Mouse (Mus musculus): ENCODE results near the gene Gm9821. TPM values are rescaled to one million over a fixed set of nuclear protein-coding genes. Genes with fewer than 3 reads are reported as not detected.

The Gm9821 gene
- total RNA-seq, 2 experiments from 2014 or later, result not detected

DNA sequence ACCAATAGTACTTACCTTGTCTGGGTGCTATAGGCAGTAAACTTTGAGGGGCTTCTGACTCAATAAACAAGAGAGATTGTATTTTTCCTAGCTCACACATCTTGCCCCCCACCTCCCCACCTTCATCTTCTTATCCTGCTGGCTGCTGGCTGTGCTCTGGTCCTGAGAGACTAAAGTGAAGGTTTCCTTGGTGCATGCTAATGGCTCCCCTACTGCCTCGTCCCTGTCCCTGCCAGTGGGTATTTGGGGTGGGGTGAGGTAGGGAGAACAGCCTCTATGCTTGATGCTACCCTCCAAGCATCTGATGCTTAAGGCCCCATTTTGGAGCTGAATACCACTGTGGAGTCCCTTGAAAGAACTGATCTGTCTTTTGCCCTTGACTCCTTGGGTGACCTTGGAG lies 20.8 kb upstream of the Gm9821 start:
- DNase-seq, result no peak
- intact Hi-C loops (cut with DNase I), result loop anchor here (1.0 to 5.0 kb wide), 2 partner anchors 133 to 145 kb away; no protein-coding TSS in a partner anchor

DNA sequence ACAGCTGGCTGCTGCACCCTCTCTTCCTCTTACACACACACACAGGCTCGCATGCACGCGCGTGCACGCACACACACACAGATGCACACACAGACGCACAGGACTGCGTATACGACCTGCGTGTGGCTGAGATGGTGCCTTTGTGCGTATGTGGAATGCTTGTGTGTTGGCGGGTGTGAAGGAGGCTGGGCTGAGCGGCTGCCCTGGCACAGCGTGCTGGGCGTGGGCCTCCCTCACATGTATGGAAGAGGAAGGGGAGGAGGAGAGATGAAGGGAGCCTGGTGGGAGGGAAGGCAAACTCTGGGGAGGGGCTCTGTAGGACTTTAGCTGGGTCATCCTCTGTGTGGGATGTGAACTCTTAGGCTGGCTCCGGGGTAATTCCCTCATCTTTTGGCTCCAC lies 20.1 kb upstream of the Gm9821 start:
- intact Hi-C loops (cut with DNase I), result loop anchor here (5.0 kb wide), 1 partner anchor 132 kb away; no protein-coding TSS in a partner anchor
- DNase-seq, result no peak

DNA sequence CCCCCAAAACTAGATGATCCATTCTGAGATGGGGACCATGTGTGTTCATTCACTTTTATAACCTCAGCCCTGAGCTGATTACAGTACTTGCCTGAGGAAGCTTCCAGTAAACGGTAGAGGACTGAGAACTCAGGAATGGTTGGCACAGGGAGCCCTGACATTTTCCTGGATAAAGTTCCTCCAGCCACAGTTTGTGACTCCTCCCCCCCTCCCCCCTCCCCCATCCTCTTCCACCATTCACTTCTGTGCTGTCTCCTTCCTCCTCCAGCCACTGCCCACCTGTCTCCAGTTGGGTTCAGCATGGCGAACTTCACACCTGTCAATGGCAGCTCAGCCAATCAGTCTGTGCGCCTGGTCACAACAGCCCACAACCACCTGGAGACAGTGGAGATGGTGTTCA lies 18.6 kb upstream of the Gm9821 start, which contains the start of gene Chrm4:
Gene Chrm4, plus strand, starts transcription at position 301 of the 400 bp plus-strand sequence.
- DNase-seq, result no peak
- intact Hi-C loops (cut with DNase I), result loop anchor here (5.0 kb wide), 1 partner anchor 130 kb away; no protein-coding TSS in a partner anchor

DNA sequence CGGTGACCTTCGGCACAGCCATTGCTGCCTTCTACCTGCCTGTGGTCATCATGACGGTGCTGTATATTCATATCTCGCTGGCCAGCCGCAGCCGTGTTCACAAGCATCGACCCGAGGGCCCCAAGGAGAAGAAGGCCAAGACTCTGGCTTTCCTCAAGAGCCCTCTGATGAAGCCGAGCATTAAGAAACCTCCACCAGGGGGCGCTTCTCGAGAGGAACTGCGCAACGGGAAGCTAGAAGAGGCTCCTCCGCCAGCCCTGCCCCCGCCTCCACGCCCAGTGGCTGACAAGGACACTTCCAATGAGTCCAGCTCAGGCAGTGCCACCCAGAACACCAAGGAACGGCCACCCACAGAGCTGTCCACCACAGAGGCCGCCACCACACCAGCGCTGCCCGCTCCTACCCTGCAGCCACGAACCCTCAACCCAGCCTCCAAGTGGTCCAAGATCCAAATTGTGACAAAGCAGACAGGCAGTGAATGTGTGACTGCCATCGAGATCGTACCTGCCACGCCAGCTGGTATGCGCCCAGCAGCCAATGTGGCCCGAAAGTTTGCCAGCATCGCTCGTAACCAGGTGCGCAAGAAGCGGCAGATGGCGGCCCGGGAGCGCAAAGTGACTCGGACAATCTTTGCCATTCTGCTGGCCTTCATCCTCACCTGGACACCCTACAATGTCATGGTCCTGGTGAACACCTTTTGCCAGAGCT lies 17.5 kb upstream of the Gm9821 start:
- intact Hi-C loops (cut with DNase I), result loop anchor here (5.0 kb wide), 1 partner anchor 129 kb away; no protein-coding TSS in a partner anchor
- DNase-seq, result peak; percentile 72 to 87

DNA sequence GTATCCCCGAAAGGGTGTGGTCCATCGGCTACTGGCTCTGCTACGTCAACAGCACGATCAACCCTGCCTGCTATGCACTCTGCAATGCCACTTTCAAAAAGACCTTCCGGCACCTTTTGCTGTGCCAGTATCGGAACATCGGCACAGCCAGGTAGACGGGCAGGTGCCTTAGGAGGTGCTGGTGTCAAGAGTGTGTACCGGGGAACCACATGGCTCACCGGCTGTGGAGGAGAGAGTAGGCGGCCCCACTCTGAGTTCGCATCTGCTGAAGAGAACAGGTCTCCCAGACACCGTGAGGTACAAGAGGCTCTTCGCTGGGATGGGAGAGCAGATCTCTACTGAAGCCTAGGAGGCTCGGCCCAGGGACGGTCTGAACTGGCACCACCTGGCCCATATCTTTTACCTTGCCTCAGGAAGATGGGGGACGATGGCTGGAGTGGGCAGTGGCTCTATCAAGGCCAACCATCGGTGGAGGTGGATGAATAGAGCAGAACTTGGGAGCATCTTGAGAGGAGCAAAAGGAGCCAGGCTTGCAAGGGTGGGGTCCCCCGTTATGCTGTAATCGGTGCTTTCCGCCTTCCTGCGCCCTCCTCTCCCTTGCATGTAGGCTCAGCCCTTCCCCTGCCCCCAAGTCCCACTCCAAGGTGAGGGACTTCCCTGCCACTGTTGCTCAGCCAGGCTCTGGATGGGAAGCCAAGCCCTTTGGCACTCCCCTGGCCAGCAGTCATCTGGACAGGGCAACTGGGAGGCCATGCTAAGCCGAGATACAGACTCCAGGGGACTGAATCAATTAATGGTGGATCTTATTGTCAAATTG lies 16.8 kb upstream of the Gm9821 start:
- no peak for DNase-seq
- intact Hi-C loops (cut with DNase I), result loop anchor here (5.0 kb wide), 1 partner anchor 129 kb away; no protein-coding TSS in a partner anchor

DNA sequence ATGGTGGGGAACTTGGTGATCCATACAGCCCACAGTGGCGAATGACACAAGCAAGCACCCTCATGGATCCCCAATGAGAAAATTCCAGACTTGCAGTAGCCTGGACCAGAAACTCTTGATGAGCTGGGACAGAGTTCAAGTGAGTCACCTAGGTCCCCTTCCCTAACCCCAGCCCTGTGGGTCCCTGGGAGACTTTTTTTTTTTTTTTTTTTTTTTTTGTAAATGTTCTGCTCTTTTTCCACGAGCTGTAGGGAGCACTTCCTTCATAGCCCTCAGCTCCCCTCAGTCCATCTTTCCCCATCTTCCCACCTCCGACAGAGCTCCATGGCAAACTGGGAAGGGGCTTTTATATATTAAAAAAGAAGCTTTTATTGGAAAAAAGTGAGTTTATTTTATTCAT lies 16.0 kb upstream of the Gm9821 start:
- DNase-seq, result no peak
- intact Hi-C loops (cut with DNase I), result loop anchor here (5.0 kb wide), 1 partner anchor 128 kb away; no protein-coding TSS in a partner anchor

DNA sequence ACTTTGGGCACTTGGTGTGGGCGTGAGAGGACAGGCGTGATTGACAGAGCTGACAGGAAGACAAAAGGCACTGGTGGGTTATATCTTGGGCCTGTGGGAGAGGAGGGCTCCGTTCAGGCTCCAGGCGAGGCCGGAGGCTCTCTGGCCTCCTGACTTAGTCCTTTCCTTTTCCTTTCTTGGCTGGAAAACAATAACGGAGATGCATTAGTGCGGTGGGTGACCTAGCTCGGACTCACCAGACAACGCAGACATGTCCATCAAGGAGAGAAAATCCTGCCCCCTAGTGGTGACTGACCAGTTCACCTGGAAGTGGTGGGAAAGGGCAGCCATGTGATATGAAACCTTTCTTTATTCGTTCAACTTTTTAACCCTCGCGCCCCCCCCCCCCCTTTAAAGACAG lies 15.6 kb upstream of the Gm9821 start:
- intact Hi-C loops (cut with DNase I), result loop anchor here (5.0 kb wide), 1 partner anchor 127 kb away; no protein-coding TSS in a partner anchor
- peak; percentile 68 to 85 for DNase-seq

DNA sequence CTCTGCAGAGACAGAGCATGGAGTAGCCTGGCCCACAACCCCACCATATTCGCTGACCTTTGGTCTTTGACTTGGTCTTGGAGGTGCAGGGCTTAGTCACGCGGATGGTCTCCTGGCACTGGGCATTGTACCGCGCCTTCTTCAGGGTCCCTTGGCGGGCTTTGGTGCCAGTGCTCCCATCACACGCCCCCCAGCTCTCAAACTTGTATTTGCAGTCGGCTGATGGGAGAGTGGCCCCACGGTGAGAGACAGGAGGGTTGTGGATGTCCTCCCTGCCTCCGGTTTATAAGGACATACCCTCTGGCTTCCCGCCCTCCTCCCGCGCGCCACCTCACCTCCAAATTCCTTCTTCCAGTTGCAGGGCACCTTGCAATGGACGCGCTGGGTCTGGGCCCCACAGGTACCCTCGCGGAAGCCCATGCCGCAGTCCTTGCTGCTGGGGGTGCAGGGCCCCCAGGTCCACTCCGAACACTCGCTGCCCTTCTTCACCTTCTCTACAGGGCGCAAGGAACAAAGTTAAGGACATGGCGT lies 14.7 kb upstream of the Gm9821 start:
- no peak for DNase-seq
- intact Hi-C loops (cut with DNase I), result no loop called here

DNA sequence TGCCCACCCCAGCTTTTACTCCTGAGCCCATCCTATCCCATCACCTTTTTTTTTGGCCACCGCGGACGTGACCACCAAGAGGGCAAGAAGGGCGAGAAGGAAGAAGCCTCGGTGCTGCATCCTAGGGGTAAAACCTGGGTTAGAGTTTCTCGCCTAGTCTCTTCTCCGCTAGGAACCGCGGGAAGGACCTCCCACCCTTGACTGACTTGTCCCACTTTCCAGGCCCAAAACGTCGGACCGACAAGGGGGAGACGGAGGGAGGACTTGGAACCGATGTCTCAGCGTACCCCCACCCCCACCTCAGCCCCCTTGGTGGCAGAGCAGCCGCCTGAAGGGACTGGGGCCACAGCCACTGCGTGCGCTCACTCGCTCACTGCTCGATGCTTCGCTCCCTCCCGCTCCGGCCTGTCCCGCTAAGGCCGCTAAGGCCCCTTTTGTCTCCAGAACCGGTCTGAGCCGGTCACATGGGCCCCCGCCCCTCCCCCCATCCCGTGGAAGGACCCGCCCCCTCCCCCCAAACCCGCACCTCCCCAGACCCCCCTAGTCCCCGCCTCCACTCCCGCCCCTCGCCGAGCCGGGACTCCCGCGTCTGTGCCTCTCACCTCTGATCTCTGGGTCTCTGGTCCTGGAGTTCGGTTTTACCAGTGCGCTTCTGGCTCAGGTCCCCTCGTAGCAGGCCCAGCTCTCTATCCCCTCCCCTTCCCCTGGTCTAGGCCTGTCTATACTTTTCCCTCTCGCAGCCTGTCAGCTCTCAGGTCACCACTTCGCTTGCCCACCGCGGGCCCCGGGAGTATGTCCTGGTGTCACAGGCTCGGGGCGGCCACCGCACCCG lies 14.0 kb upstream of the Gm9821 start:
- intact Hi-C loops (cut with DNase I), result no loop called here

DNA sequence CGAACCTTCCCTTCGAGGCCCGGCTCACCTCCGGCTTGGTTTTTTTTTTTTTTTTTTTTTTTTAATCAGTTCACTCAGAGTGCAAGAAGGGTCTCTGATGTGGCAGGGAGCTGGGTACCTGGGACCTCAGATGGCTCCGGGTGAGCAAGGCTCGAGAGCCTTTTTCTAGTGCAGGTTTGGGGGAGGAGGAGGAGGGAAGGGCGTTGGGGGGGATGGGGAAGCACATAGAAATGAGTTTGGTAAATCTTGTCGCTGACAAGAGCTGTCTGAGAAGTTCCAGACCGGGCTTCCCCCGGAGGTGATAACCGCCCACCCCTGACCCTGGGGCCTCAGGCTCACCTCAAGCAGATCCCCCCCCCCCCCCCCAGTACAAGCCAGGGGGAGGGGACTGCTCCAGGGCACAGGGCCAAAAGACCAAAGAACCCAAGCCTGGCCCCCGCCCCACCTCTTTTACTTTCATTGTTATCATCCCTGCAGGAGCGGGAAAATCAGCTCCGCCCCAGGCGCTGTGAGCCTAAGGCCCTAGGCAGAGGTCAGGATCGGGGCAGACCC lies 13.3 kb upstream of the Gm9821 start, which contains the start of gene Mdk:
Gene Mdk, minus strand, starts transcription at position 138 of the 552 bp plus-strand sequence.
- intact Hi-C loops (cut with DNase I), result no loop called here
- no peak for DNase-seq

More for the DNA sequence above, 14.0 kb upstream of the Gm9821 start:
- peak; percentile 58 to 64 for DNase-seq

DNA sequence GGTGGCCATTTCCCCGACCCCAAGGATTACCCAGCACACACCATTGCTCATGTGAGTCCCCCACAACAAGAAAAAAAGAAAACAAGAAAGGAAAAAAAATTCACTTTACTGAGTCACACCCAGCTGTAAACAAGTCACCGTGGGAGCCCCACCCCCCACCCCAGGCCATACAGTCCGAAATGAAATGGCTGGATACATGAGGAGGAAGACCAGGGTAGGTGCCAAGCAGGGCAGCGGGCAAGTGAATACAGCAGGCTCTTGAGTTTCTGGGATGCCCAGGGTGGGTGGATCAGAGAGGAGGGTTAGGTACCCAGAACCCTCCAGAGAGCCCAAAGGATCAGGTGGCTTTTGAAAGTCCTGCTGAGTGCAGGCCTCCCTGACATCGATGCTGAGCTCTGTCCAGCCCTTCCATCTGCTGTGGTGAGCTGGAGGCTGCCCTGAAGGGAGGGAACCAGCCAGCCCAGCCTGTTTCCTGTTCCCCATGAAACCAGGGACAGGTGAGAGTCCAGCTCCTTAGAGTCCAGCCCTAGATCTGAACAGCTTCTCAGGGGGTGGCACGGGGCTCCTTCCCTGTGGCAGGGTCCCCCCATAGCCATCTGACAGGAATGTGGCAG lies 12.7 kb upstream of the Gm9821 start:
- no peak for DNase-seq
- intact Hi-C loops (cut with DNase I), result no loop called here

DNA sequence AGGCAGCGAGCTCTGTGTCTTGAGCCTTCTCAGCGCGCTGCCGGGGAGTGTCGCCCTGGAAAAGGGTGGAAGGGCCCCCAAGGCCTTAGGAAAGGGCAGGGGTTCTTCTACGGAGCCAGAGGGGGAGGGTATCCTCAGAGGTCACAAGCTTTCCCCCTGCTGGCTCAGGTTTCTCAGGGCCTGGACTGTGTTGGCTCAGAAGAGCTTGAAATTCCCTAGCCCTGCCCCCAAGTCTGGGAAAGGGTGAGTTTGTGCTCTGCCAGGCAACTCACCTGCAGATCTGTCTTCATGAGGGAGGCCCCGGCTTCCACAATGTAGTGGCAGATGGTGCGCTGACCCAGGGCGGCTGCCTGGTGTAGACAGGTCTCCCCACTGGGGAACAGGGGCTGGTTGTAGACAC lies 12.0 kb upstream of the Gm9821 start:
- DNase-seq, result no peak
- intact Hi-C loops (cut with DNase I), result no loop called here

DNA sequence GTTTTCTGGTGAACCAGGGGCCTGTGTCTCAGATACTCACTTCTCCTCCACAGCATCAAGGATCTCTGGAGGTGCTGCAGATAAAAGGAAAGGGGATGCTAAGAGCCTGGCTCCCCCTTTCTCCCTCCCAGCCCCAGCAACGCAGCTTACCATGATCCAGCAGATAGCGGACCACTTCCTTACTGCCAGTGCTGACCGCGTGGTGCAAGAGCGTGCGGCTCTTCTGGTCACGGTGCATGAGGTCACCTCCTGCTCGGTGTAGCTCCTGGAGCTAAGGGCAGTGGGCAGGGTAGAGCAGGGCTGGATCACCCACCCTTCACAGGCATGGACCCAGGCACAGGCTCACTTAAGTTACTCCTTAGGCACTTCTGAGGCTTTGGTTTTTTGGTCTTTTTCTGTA lies 11.5 kb upstream of the Gm9821 start:
- intact Hi-C loops (cut with DNase I), result no loop called here
- no peak for DNase-seq

DNA sequence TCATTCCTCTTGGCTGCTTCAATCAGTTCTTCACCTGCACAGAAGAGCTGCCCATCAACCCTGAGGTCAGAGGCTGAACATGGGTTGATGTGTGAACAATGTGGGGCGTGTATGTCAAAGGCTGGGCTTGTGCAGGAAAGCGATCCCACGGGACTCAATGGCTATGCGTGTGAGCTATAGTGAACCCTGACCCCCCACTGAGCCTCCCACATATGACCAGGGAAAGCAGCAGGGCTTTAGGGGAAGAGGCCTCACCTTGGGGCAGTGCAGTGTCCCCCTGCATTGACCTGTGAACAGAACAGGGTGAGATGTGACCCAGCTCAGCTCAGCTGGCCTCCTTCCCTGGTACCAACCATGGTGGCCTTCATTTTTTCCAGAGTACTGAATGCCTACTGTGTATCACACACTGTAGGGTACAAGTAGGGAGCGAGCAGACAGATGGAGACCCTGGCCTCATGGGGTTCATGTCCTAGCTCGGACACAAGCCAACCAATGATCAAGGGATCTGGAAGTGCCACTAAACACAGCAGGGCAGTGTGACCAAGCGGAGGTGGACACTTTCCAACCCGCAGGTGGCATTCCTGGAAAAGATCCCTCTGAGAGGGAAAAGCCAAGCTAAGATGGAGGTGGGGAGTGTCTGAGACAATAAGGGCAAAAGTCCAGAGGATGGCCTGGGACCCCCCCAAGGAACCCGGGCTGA lies 10.5 kb upstream of the Gm9821 start:
- intact Hi-C loops (cut with DNase I), result no loop called here
- no peak for DNase-seq

DNA sequence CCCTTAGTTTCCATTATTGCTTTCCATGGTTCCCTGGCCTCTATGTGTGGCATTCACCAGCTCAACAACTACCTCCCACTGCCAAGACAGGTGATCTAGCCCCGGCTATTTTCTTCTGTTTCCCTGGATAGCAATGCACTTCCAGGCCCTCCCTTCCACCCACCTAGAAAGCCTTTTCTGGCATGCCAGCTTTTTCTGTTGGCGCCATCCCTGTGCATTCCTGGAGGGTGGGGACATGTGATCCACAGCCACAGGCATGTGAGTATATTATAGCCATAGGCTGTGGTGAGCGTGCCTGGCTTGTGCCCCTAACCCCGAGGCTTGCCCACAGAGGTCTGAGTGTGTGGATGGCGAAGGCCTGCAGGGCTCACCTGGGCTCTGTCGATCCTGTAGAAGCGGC lies 9.3 kb upstream of the Gm9821 start:
- no peak for DNase-seq
- intact Hi-C loops (cut with DNase I), result no loop called here

DNA sequence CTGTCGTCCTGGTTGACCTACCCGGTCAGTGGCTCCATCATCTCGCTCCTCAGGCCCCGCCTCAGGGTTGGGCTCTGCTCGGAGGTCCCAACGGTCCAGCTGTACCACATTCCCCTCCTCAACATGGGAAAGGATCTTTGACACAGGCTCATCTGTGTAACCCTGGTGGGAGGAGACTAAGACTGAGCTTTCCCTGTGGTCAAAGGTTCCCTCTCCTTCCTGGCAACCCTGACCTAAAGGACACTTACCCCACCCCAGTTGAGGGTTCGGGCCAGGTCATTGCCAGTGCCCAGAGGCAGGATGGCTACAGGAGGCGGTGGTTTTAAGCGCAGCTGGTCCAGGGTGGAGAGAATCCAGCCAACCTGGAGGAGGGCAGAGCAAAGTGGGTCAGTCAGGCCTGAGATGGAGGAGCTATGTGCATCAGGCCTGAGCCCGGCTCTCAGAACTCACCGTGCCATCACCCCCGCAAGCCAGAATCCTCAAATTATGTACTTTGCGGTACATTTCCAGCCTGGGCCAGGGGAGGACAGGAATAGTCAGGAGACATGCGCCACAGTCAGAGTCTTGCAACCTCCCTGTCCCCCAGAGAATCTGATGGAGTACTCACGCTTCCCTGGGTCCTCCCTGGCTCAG lies 6.1 kb upstream of the Gm9821 start:
- intact Hi-C loops (cut with DNase I), result no loop called here
- no peak for DNase-seq

DNA sequence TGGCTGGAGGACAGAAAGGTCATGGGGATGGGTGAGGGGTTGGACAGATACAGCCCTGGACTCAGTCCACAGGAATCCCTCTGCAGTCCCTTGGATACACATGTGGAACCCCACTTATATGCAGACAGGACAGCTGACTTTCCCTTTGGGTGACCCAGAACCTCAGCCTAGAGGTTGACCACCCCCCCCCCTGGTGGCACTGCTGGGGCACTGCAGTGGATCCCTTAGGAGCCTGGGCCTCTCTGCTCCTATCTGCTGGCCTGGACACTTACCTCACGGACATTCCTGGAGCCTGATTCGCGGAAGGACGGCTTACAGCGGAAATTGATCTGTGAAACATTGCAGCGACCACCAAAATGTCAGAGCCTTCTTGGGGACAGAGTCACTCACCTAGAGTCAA lies 3.1 kb upstream of the Gm9821 start:
- no peak for DNase-seq
- intact Hi-C loops (cut with DNase I), result no loop called here

DNA sequence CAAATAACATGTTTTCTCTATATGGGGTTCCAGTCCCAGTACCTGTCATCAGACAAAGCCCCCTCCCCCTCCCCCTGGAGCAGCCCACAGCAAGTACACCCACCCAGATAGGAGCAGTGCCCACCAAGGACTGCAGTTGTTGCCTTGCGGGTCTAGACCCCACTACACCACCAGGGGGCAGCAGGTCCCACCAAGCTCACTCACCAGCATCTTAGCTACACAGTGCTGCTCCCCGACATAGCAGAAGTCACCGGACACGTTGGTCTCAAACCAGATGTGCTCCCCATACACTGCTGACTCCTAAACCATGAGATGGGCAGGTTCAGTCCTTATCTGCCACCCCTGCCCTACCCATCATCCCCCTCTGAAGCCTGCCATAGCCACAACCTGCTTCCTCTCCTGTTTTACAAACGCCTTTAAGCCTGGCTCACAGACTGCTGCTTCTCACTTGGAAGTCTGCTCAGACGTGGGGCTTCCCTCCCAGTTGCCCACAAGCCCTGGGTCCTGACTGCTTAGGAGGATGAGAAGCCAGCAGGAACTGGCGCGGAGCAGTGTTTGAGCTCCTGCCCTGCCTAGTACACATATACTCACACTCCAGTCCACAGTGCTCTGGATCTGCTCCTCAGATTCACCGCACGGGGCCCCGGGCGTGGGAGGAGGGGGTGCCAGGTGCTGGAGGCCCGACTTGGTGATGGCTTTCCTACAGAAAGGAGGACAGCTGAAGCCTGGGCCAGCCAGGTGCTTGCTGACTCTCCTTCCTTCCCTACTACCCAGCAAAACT lies 1.1 kb upstream of the Gm9821 start:
- peak; percentile 80 to 89 for DNase-seq
- intact Hi-C loops (cut with DNase I), result loop anchor here (1.0 to 2.0 kb wide), 3 partner anchors 14 to 114 kb away; no protein-coding TSS in a partner anchor
